8 mouse cellular contexts compared by ENCODE assay signal in the genomic region with DNA sequence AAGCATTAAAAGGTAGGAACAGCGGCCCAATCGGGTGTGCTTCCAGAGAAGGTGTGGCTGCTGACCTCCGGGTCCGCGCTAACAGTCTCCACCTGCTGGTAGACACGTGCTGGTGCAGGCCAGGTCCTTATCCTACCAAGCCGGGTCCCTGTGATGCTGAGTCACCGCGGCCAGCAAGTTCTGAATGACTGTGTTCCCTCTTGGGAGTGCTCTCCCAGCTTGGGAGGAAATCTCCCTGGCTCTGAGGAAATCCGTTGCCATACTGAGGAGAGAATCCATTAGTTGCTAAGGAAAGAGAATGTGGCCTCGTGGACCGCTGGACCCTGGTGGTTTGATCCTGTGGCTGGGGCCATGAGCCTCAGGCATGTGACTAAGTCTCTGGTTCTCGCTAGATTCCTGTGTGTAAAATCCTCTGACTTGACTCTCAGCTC.
DNase-seq lines count a peak whose midpoint lies in the region; ATAC-seq lines count a peak whose summit lies in the region.

No protein-coding gene starts in this region.

- ATAC-seq in forebrain, embryonic 11.5 days (replicated peaks; ENCODE audit: low FRiP score): peak; percentile 49; the same call in 1 of the 2 replicates
- ATAC-seq in forebrain, embryonic 16.5 days: no peak
- peak; percentile 60 for ATAC-seq in intestine, embryonic 14.5 days (replicated peaks; ENCODE audit: low FRiP score, low TSS enrichment, low read depth)

- H3K4me1 ChIP-seq in forebrain, embryonic 11.5 days (replicated peaks; ENCODE audit: control insufficient read depth, insufficient read depth, low read length): no peaks in the 10 kb centered on the region
- H3K4me1 ChIP-seq in forebrain, embryonic 16.5 days (replicated peaks; ENCODE audit: control insufficient read depth, insufficient read depth, low read length): no peaks in the 10 kb centered on the region
- 0 out of 2 replicates have a peak, but pooled peaks cover 2% of the 10 kb centered on the region for H3K4me1 ChIP-seq in intestine, embryonic 14.5 days (replicated peaks; ENCODE audit: control insufficient read depth, insufficient read depth, low read length)
- H3K4me1 ChIP-seq in megakaryocyte, embryonic 14.5 days: peaks cover 28% of the 10 kb centered on the region

- no peaks in the 10 kb centered on the region for H3K9me3 ChIP-seq in forebrain, embryonic 11.5 days (ENCODE audit: control insufficient read depth, low read length)
- no peaks in the 10 kb centered on the region for H3K9me3 ChIP-seq in forebrain, embryonic 16.5 days (ENCODE audit: control insufficient read depth, low read length)
- H3K9me3 ChIP-seq in intestine, embryonic 14.5 days (ENCODE audit: control insufficient read depth, low read length): no peaks in the 10 kb centered on the region
- peaks cover 38% of the 10 kb centered on the region for H3K9me3 ChIP-seq in megakaryocyte, embryonic 14.5 days

- H3K9ac ChIP-seq in forebrain, embryonic 11.5 days (ENCODE audit: low read length): no peak overlapping the region
- H3K9ac ChIP-seq in forebrain, embryonic 16.5 days (replicated peaks; ENCODE audit: low read depth, low read length): no peak overlapping the region
- H3K9ac ChIP-seq in intestine, embryonic 14.5 days (ENCODE audit: low read length): no peak overlapping the region

- H3K27me3 ChIP-seq in forebrain, embryonic 11.5 days (ENCODE audit: control insufficient read depth, insufficient read depth, low read length): no peaks in the 10 kb centered on the region
- no peaks in the 10 kb centered on the region for H3K27me3 ChIP-seq in forebrain, embryonic 16.5 days (replicated peaks; ENCODE audit: control insufficient read depth, insufficient read depth, low read length)
- H3K27me3 ChIP-seq in intestine, embryonic 14.5 days (replicated peaks; ENCODE audit: control insufficient read depth, insufficient read depth, low read length): no peaks in the 10 kb centered on the region
- H3K27me3 ChIP-seq in megakaryocyte, embryonic 14.5 days (replicated peaks): peaks cover 66% of the 10 kb centered on the region

- WGBS in forebrain, embryonic 11.5 days: 35% methylated on average over 13 of the region's 13 CpGs
- 24% methylated on average over 13 of the region's 13 CpGs for WGBS in forebrain, embryonic 16.5 days
- WGBS in intestine, embryonic 14.5 days: 23% methylated on average over 13 of the region's 13 CpGs

- H3K36me3 ChIP-seq in forebrain, embryonic 11.5 days (ENCODE audit: control insufficient read depth, insufficient read depth, low read length): no peaks in the 10 kb centered on the region
- no peaks in the 10 kb centered on the region for H3K36me3 ChIP-seq in forebrain, embryonic 16.5 days (ENCODE audit: control insufficient read depth, insufficient read depth)
- H3K36me3 ChIP-seq in intestine, embryonic 14.5 days (ENCODE audit: control insufficient read depth, insufficient read depth, low read length): no peaks in the 10 kb centered on the region
- no peaks in the 10 kb centered on the region for H3K36me3 ChIP-seq in megakaryocyte, embryonic 14.5 days (replicated peaks; ENCODE audit: low read length)

- no peak overlapping the region for H3K27ac ChIP-seq in forebrain, embryonic 11.5 days (ENCODE audit: low read depth, low read length)
- H3K27ac ChIP-seq in forebrain, embryonic 16.5 days (ENCODE audit: low read length): no peak overlapping the region
- no peak overlapping the region for H3K27ac ChIP-seq in intestine, embryonic 14.5 days (ENCODE audit: low read depth)

- H3K4me3 ChIP-seq in forebrain, embryonic 11.5 days (ENCODE audit: low read depth, low read length): no peak overlapping the region
- no peak overlapping the region for H3K4me3 ChIP-seq in forebrain, embryonic 16.5 days (replicated peaks; ENCODE audit: low read length)
- no peak overlapping the region for H3K4me3 ChIP-seq in intestine, embryonic 14.5 days (ENCODE audit: low read depth, low read length)
- H3K4me3 ChIP-seq in megakaryocyte, embryonic 14.5 days (replicated peaks): peak overlapping the region; percentile 80

- no peak overlapping the region for H3K4me2 ChIP-seq in forebrain, embryonic 11.5 days (ENCODE audit: low read depth, low read length, severe bottlenecking)
- no peak overlapping the region for H3K4me2 ChIP-seq in forebrain, embryonic 16.5 days (ENCODE audit: low read length)
- H3K4me2 ChIP-seq in intestine, embryonic 14.5 days (ENCODE audit: low read length): no peak overlapping the region

- DNase-seq in forebrain, embryonic 11.5 days (ENCODE audit: low spot score): peak; percentile 84
- peak; percentile 28 for DNase-seq in cerebellum, adult 11 months
- DNase-seq in frontal cortex, postnatal 36 days (ENCODE audit: low spot score in 2 of 2): peak; percentile 60 to 66
- DNase-seq in intestine, embryonic 14.5 days (ENCODE audit: low spot score): peak; percentile 83
- DNase-seq in left cerebral cortex, adult 9 months (ENCODE audit: low spot score in 2 of 2): peak; percentile 11 to 64
- peak; percentile 60 for DNase-seq in spleen, adult 12 weeks (ENCODE audit: low spot score)

Comparison
In these comparisons a context has a peak if more than half of its experiments do, and no peak if none do; other contexts are left out.
1. DNase-seq: peak in every context shown above with its lines; median percentile 84 in forebrain, embryonic 11.5 days; 83 in intestine, embryonic 14.5 days; 63 in frontal cortex, postnatal 36 days; 60 in spleen, adult 12 weeks; 38 in left cerebral cortex, adult 9 months; 28 in cerebellum, adult 11 months.